Mouse (Mus musculus) megakaryocyte, embryonic 14.5 days (primary cell): ENCODE data around the gene Gm3248.
"Not testable (repeated sequence)": the region's sequence is repeated elsewhere in the genome, so short reads cannot be mapped to it uniquely, and the experiment has no call there.

Source experiments
- FLI1 ChIP-seq: IDR thresholded peaks from 2 replicates; pipeline ENCODE4 v1.6.1; 2012; ENCODE audit warnings: low read length, inconsistent platforms, mixed read lengths
- GATA1 ChIP-seq: IDR thresholded peaks from 3 replicates; pipeline ENCODE4 v1.6.1; 2012; ENCODE audit warnings: mixed read lengths, low read length, inconsistent platforms, borderline replicate concordance

GRCm38 (mm10) chr14:5987136-5987535 lies 25.6 kb upstream of the Gm3248 start:
- not testable (repeated sequence) for TF ChIP-seq FLI1, GATA1
